Mouse (Mus musculus) thymus, adult 2 months (tissue): ENCODE data around the gene Sec24c. TPM values are rescaled to one million over a fixed set of nuclear protein-coding genes. Genes with fewer than 3 reads are reported as not detected.

Experiments used
- DNase-seq: peaks from one replicate; pipeline ENCODE4 v3.0.0; 2021
- H3K27ac ChIP-seq: fragments of 200-500 bp; 2 replicates; pipeline ENCODE4 v1.5.1; 2012; ENCODE audit warnings: low read length, control low read depth; ENCODE audit not compliant: control insufficient read depth, insufficient read depth
- H3K27me3 ChIP-seq: fragments of 200-500 bp; 2 replicates; pipeline ENCODE4 v1.6.1; 2012; ENCODE audit warnings: mild to moderate bottlenecking, low read length, moderate library complexity, mixed read lengths; ENCODE audit not compliant: control insufficient read depth, insufficient read depth
- H3K36me3 ChIP-seq: fragments of 200-500 bp; 2 replicates; pipeline ENCODE4 v1.6.1; 2012; ENCODE audit warnings: mild to moderate bottlenecking, low read length, moderate library complexity; ENCODE audit not compliant: control insufficient read depth, insufficient read depth
- H3K4me1 ChIP-seq: fragments of 200-500 bp; replicated peaks from 2 replicates; pipeline ENCODE4 v1.6.1; 2012; ENCODE audit warnings: low read length; ENCODE audit not compliant: control insufficient read depth, insufficient read depth
- H3K4me3 ChIP-seq: fragments of 200-500 bp; 2 replicates; pipeline ENCODE4 v1.5.1; 2012; ENCODE audit warnings: mild to moderate bottlenecking, low read length, control low read depth, moderate library complexity; ENCODE audit not compliant: control insufficient read depth, insufficient read depth
- CTCF ChIP-seq: fragments of 200-500 bp; IDR thresholded peaks from 2 replicates; pipeline ENCODE4 v1.5.1; 2012; ENCODE audit warnings: mild to moderate bottlenecking, control low read depth, low read length, moderate library complexity, borderline replicate concordance; ENCODE audit not compliant: control insufficient read depth, poor library complexity, insufficient read depth; ENCODE audit errors: extremely low read depth
- POLR2A ChIP-seq: fragments of 200-500 bp; IDR thresholded peaks from 2 replicates; pipeline ENCODE4 v1.6.1; 2012; ENCODE audit warnings: mild to moderate bottlenecking, low read length, control low read depth, moderate library complexity; ENCODE audit not compliant: control insufficient read depth, poor library complexity, insufficient read depth; ENCODE audit errors: extremely low read depth
- WGBS: fragments of 180-500 bp; shearing (Covaris S2); methylation state at CpG from one replicate; pipeline ENCODE4 v1.1.7; 2018; 5-methylcytosine and 5-hydroxymethylcytosine counted together
- polyA plus RNA-seq: library from polyadenylated mRNA; depleted of rRNA; stranded (reverse); fragments of >200 nt; gene quantifications from 2 replicates; pipeline ENCODE4 v1.2.3, GENCODE M21; 2012

Sec24c gene
- polyA plus RNA-seq, 1 experiment: 486 TPM

DNA sequence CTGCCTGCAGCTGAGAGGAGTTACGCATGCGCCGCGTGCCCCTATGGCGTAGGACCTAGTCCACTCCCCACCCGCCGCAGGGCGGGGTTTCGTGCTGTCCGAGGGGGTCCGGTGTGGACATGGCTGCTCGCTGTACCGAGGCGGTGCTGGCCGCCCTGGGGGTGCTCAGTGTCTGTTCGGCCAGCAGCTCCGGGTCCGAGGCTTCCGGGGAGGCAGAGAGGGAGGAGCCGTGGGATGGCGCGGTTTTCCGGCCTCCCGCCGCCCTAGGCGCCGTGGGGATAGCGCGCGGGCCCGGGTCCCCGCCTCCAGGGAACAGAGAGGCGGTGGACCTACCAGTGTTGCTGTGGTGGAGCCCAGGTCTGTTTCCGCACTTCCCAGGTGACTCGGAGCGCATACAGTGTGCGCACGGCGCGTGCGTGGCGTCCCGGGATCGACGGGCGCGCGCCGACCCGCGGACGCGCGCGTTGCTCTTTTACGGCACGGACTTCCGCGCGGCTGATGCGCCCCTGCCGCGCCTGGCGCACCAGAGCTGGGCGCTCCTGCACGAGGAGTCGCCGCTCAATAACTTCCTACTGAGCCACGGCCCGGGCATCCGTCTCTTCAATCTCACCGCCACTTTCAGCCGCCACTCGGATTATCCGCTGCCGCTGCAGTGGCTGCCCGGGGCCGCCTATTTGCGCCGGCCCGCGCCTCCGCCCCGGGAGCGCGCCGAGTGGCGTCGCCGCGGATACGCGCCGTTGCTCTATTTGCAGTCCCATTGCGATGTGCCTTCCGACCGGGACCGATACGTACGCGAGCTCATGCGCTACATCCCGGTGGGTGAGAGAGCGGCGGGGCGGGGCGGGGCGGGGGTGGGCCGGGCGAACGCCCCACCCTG, 21.0 kb downstream of the Sec24c start, which contains the start of gene Fut11:
TSS of gene Fut11 (plus strand) at position 85 of the 877 bp plus-strand sequence.
- peaks cover 16% of the 10 kb centered on the region for H3K4me1 ChIP-seq
- peaks cover 36% of the 10 kb centered on the region for H3K36me3 ChIP-seq
- no peaks in the 10 kb centered on the region for H3K27me3 ChIP-seq
- peak within 1 kb of the TSS; percentile 68 for H3K27ac ChIP-seq
- TF ChIP-seq POLR2A: 0 out of 2 replicates have a peak, but pooled peaks have one; percentile 46
- 0 out of 2 replicates have a peak, but pooled peaks have one; percentile 31 for TF ChIP-seq CTCF
- DNase-seq: peak; percentile 79
- under 1% methylated on average over 111 of the region's 111 CpGs for WGBS
- H3K4me3 ChIP-seq: peak within 1 kb of the TSS; percentile 69

DNA sequence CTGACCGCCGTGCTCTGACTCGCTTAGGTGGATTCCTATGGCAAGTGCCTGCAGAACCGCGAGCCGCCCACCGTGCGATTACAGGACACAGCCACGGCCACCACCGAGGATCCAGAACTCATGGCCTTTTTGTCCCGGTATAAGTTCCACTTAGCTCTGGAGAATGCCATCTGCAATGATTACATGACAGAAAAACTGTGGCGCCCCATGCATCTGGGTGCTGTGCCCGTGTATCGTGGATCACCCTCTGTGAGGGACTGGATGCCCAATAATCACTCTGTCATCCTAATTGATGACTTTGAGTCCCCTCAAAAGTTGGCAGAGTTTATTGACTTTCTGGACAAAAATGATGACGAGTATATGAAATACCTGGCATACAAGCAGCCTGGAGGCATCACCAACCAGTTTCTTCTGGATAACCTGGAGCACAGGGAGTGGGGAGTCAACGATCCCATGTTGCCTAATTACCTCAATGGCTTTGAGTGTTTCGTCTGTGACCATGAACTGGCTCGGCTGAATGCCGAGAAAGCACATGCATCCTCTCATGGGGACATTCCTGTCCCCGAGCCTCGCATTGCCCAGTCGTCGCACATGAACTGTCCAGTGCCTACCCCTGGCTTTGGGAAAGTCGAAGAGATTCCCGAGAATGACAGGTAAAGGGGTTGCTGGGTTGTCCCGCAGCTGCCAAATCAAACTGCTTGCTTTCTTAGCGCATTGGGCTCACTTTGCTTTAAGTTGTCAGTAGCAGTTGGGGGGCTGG, 21.8 kb downstream of the Sec24c start:
- Histone ChIP-seq H3K4me1 (peaks cover 16% of the 10 kb centered on the region), H3K27me3 (no peaks in the 10 kb centered on the region), H3K4me3 (peak overlapping the region; percentile 69), H3K36me3 (peaks cover 32% of the 10 kb centered on the region), H3K27ac (no peak overlapping the region)
- no peak for DNase-seq
- WGBS: 29% methylated on average over 27 of the region's 27 CpGs
- TF ChIP-seq CTCF (no peak), POLR2A (no peak)

DNA sequence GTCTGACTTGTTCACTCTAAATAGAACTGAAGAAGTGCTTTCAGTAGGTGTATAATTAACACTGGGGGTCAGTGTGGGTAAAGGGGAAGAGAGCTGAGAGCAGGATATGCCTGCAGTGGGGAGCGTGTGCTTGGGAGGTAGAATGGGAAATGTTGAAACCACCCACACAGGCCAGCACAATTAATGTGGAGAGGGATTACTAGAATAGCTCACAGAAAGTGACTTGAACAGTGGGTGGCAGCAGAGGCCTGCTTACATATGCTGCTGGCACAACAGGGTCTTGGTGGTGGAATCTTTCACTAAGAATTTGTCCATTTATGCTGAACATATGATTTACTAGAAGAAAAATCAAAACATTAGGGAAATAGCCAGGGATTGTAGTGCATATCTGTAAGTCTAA, 22.9 kb downstream of the Sec24c start:
- DNase-seq: peak; percentile 60
- peaks cover 16% of the 10 kb centered on the region for H3K4me1 ChIP-seq
- no peaks in the 10 kb centered on the region for H3K27me3 ChIP-seq
- WGBS: 36% methylated on average over 1 of the region's 1 CpGs
- TF ChIP-seq POLR2A (no peak), CTCF (no peak)
- no peak overlapping the region for H3K4me3 ChIP-seq
- H3K27ac ChIP-seq: no peak overlapping the region
- H3K36me3 ChIP-seq: peaks cover 21% of the 10 kb centered on the region

DNA sequence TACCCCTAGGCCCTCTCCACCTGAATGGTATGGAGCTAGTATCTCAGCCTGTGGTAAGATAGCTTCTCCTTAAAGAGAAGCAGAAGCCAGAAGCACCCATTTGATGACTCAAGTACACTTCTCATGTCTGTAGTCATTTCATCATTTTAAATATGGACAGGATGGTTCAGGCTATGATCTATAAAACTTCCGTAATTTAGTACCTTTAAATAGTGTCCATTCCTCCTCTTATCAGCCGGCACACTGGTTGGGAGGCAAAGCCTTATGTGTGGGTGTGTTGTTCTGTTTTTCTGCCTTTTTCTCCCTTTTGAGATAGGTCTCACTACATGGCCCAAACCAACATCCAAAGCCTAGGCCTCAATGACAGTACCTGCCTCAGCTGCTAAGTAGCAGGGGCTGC, 24.4 kb downstream of the Sec24c start:
- no peak for TF ChIP-seq POLR2A
- no peak for TF ChIP-seq CTCF
- Histone ChIP-seq H3K27ac (no peak overlapping the region), H3K27me3 (no peaks in the 10 kb centered on the region), H3K4me1 (peaks cover 16% of the 10 kb centered on the region), H3K36me3 (peaks cover 7% of the 10 kb centered on the region; the same call in 1 of the 2 replicates), H3K4me3 (no peak overlapping the region)
- no peak for DNase-seq
- WGBS: 97% methylated on average over 2 of the region's 2 CpGs

DNA sequence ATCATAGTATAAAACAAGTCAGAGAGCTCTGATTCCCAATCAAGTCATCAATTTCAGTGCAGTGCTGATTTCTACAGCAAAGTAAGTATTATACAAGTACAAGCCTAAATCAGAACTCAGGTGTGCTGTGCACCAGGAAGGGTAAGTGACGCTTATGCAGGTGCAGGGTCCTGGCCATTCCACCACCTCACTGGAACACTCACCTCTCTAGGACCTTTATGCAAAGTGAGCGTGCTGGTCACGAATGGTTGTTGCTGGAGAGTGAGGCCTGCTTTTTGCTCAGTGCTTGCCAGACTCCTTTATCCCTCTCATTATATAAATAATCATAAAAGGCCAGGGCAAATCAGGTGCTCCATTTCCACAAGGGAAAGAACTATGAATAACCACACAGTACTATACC, 26.3 kb downstream of the Sec24c start:
- Histone ChIP-seq H3K27ac (no peak overlapping the region), H3K36me3 (no peaks in the 10 kb centered on the region), H3K4me1 (peaks cover 13% of the 10 kb centered on the region), H3K27me3 (no peaks in the 10 kb centered on the region), H3K4me3 (no peak overlapping the region)
- 92% methylated on average over 3 of the region's 3 CpGs for WGBS
- TF ChIP-seq POLR2A: no peak
- TF ChIP-seq CTCF: no peak
- DNase-seq: no peak

DNA sequence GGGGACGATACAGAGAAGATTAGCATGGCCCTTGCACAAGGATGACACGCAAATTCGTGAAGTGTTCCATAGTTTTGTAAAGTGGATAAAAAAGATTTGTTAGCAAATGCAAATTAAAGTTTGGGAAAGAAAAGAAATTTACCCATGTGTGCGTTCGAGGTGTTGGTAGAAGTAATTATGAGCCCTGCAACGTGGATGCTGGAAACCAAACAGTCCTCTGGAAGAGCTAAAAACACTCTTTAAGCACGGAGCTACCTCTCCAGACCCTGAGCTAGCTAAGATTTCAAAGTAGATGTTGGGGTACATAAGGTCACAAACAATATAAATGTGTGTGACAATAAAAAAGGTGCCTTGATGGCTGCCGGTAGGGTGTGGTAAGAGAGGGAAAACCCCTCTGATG, 27.4 kb downstream of the Sec24c start:
- no peaks in the 10 kb centered on the region for H3K27me3 ChIP-seq
- DNase-seq: no peak
- H3K27ac ChIP-seq: no peak overlapping the region
- TF ChIP-seq CTCF: no peak
- no peak for TF ChIP-seq POLR2A
- peaks cover 4% of the 10 kb centered on the region for H3K4me1 ChIP-seq
- H3K4me3 ChIP-seq: no peak overlapping the region
- no peaks in the 10 kb centered on the region for H3K36me3 ChIP-seq
- 88% methylated on average over 8 of the region's 8 CpGs for WGBS
